Mouse (Mus musculus) liver, postnatal 0 days (tissue): ENCODE measurements around the gene Zswim7. TPM values are rescaled to one million over a fixed set of nuclear protein-coding genes. Genes with fewer than 3 reads are reported as not detected.
"Not testable (repeated sequence)": the region's sequence is repeated elsewhere in the genome, so short reads cannot be mapped to it uniquely, and the experiment has no call there.

Experiments
- ATAC-seq: fragments of 200-750 bp; cut with Nextera tagmentation; 2 replicates; pipeline ENCODE4 v1.8.0; 2017; ENCODE audit warnings: mild to moderate bottlenecking, moderate library complexity
- DNase-seq: peaks from one replicate; pipeline ENCODE4 v3.0.0-alpha.2; 2016
- H3K27ac ChIP-seq: fragments of 300-500 bp; sonication (generic); 2 replicates; pipeline ENCODE4 v1.5.1; 2014; ENCODE audit warnings: antibody characterized with exemption, moderate library complexity, mild to moderate bottlenecking, low read depth
- H3K27me3 ChIP-seq: fragments of 300-500 bp; sonication (generic); 2 replicates; pipeline ENCODE4 v1.6.1; 2014; ENCODE audit warnings: low read length, control low read depth, mixed read lengths; ENCODE audit not compliant: insufficient read depth
- H3K36me3 ChIP-seq: fragments of 300-500 bp; sonication (generic); replicated peaks from 2 replicates; pipeline ENCODE4 v1.6.1; 2014; ENCODE audit warnings: mild to moderate bottlenecking, control low read depth, low read length, moderate library complexity, mixed read lengths; ENCODE audit not compliant: insufficient read depth
- H3K4me1 ChIP-seq: fragments of 300-500 bp; sonication (generic); 2 replicates; pipeline ENCODE4 v1.6.1; 2014; ENCODE audit warnings: antibody characterized with exemption, mild to moderate bottlenecking, control low read depth; ENCODE audit not compliant: insufficient read depth
- H3K4me2 ChIP-seq: fragments of 300-500 bp; sonication (generic); 2 replicates; pipeline ENCODE4 v1.6.1; 2014; ENCODE audit warnings: low read depth, mild to moderate bottlenecking, low read length, moderate library complexity, mixed read lengths
- H3K4me3 ChIP-seq: fragments of 300-500 bp; sonication (generic); 2 replicates; pipeline ENCODE4 v1.5.1; 2014; ENCODE audit warnings: low read depth, low read length
- H3K9ac ChIP-seq: fragments of 300-500 bp; sonication (generic); replicated peaks from 2 replicates; pipeline ENCODE4 v1.6.1; 2014; ENCODE audit warnings: mild to moderate bottlenecking, moderate library complexity
- H3K9me3 ChIP-seq: fragments of 300-500 bp; sonication (generic); 2 replicates; pipeline ENCODE4 v1.6.1; 2016; ENCODE audit warnings: mild to moderate bottlenecking, control low read depth, low read length, mixed read lengths
- CTCF ChIP-seq: sonication (generic); IDR thresholded peaks from 2 replicates; pipeline ENCODE4 v1.5.1; 2016; ENCODE audit warnings: antibody characterized with exemption, low read depth
- EP300 ChIP-seq: IDR thresholded peaks from 2 replicates; pipeline ENCODE4 v1.6.1; 2016; ENCODE audit warnings: antibody characterized with exemption, low read depth, mild to moderate bottlenecking
- WGBS: fragments of 180-500 bp; shearing (Covaris S2); extraction: QIAGEN DNeasy Blood & Tissue Kit; methylation state at CpG from one replicate; pipeline ENCODE4 v1.1.7; 2014; ENCODE audit not compliant: insufficient replicate concordance; 5-methylcytosine and 5-hydroxymethylcytosine counted together
- polyA plus RNA-seq: library from polyadenylated mRNA; unstranded; fragments of >200 nt; fragmentation: Nextera tagmentation; extraction: Ambion mirVana; gene quantifications from 2 replicates; pipeline ENCODE4 v1.2.1, GENCODE M21; 2015

Zswim7 gene
- polyA plus RNA-seq, 1 experiment from 2014 or later = 16.4 TPM

DNA sequence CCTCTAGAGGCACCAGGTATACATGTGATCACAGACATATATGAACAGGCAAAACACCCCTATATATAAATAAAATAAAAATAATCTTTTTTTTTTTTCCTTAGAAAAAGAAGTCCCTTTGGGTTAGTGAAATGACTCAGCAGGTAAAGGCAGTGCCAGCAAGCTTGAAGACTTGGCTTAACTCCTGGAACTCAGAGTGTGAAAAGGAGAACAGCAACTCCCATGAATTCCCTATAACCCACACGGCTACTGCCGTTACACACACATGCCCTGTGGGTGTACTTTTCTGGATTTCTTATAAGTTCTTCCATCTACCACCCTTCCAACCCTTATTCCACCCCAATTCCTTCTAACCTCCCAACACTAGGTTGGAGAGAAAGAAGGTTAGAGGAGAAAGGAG lies 24.7 kb upstream of the Zswim7 start:
- no peaks in the 10 kb centered on the region for H3K4me1 ChIP-seq
- H3K27ac ChIP-seq = no peak overlapping the region
- no peak overlapping the region for H3K4me2 ChIP-seq
- peaks cover 14% of the 10 kb centered on the region; the same call in 1 of the 2 replicates for H3K36me3 ChIP-seq
- DNase-seq = no peak
- no peaks in the 10 kb centered on the region for H3K9me3 ChIP-seq
- H3K4me3 ChIP-seq = no peak overlapping the region
- H3K9ac ChIP-seq = no peak overlapping the region
- WGBS = 85% methylated on average over 2 of the region's 2 CpGs
- TF ChIP-seq CTCF = no peak
- TF ChIP-seq EP300 = no peak
- H3K27me3 ChIP-seq = no peaks in the 10 kb centered on the region
- ATAC-seq = no peak

- H3K4me2 ChIP-seq = no peak overlapping the region
- H3K27me3 ChIP-seq = no peaks in the 10 kb centered on the region
- no peak for TF ChIP-seq EP300
- no peak for TF ChIP-seq CTCF
- no peaks in the 10 kb centered on the region for H3K9me3 ChIP-seq
- no peak for ATAC-seq
- no peak overlapping the region for H3K4me3 ChIP-seq
- no peaks in the 10 kb centered on the region for H3K4me1 ChIP-seq
- no peak overlapping the region for H3K27ac ChIP-seq
- DNase-seq = no peak
- peaks cover 5% of the 10 kb centered on the region; the same call in 1 of the 2 replicates for H3K36me3 ChIP-seq
- WGBS = 85% methylated on average over 6 of the region's 6 CpGs
- H3K9ac ChIP-seq = no peak overlapping the region
Observed at GRCm38 (mm10) chr11:62298883-62299282, 17.7 kb upstream of the Zswim7 start.

DNA sequence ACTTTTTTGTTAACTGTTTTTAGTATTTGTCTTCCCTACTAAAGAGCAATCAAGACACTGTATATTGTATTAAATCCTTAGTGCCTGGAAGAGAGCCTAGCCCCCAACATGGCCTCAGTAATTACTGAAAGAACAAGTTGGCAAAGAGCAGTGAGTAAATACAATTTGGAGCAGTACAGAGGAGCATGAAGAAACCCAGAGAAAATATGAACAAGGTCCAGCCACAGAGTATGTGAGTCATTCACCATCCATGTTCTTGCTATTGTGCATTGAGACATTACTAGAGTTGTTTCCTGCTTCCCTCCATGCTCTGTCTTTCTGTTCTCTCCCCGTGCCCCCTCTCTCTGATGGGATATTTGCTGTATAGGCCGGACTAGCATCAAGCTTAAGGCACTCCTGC lies 12.9 kb upstream of the Zswim7 start:
- Histone ChIP-seq H3K27me3 (no peaks in the 10 kb centered on the region), H3K27ac (no peak overlapping the region), H3K4me2 (no peak overlapping the region), H3K9ac (no peak overlapping the region), H3K4me3 (no peak overlapping the region), H3K9me3 (no peaks in the 10 kb centered on the region), H3K4me1 (no peaks in the 10 kb centered on the region), H3K36me3 (peaks cover 9% of the 10 kb centered on the region; the same call in 1 of the 2 replicates)
- ATAC-seq (peak; percentile 50; the same call in 1 of the 2 replicates), DNase-seq (no peak)
- TF ChIP-seq CTCF = no peak
- no peak for TF ChIP-seq EP300
- 84% methylated on average over 2 of the region's 2 CpGs for WGBS

DNA sequence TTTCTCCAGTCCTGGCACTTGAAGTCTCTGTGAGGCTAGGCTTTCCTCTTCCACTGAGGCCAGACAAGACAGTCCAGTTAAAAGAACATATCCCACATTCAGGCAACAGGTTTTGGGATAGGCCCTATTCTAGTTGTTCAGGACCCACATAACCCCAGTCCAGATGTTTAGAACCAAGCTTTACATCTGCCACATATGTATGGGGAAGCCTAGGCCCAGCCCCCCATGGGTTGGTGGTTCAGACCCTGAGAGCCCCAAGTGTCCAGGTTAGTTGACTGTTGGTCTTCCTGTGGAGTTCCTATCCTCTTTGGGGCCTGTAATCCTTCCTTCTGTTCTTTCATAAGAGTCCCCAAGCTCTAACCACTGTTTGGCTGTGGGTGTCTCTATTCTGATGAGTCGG lies 6.5 kb upstream of the Zswim7 start:
- Histone ChIP-seq H3K36me3 (peaks cover 15% of the 10 kb centered on the region), H3K27me3 (no peaks in the 10 kb centered on the region), H3K27ac (no peak overlapping the region), H3K9ac (no peak overlapping the region), H3K4me3 (no peak overlapping the region), H3K4me1 (no peaks in the 10 kb centered on the region), H3K9me3 (no peaks in the 10 kb centered on the region), H3K4me2 (no peak overlapping the region)
- 96% methylated on average over 1 of the region's 1 CpGs for WGBS
- no peak for TF ChIP-seq EP300
- no peak for TF ChIP-seq CTCF
- ATAC-seq (no peak), DNase-seq (no peak)

DNA sequence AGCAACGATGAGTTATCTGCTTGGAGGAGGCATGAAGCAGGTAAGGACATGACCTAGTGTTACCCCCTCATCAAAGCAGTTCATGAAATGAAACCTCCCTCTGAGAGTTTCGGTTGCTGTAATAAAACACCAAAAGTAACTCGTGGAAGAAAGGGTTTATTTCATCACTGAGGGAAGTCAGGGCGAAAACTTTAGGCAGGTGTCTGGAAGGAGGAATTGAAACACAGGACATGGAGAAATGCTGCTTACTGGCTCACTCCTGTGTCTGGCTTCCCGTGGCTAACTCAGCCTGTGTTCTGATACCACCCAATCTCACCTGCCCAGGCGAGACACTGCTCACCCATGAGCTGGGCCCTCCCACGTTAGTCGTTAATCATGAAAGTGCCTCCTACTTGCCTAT lies 3.8 kb upstream of the Zswim7 start:
- 79% methylated on average over 8 of the region's 8 CpGs for WGBS
- TF ChIP-seq CTCF = no peak
- no peak for TF ChIP-seq EP300
- ATAC-seq = no peak

DNA sequence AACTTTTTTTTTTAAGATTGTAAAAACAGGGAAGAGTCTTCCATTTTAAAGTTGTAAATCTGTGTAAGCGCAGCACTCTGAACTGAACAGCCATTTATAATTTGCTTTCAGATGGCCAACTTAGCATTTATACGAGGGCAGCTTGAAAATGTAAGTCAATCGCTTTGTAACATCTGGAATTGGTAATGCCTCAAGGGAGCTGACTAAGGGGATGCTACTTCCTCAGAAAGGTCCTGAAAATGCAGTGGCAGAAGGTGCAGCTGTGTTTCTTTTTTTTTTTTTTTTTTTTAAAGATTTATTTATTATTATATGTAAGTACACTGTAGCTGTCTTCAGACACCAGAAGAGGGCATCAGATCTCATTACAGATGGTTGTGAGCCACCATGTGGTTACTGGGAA lies 2.8 kb upstream of the Zswim7 start:
- peaks cover 11% of the 10 kb centered on the region for H3K36me3 ChIP-seq
- not testable (repeated sequence) for H3K4me1 ChIP-seq, H3K4me2 ChIP-seq, H3K27me3 ChIP-seq, DNase-seq, H3K9ac ChIP-seq, H3K9me3 ChIP-seq, ATAC-seq, H3K27ac ChIP-seq, H3K4me3 ChIP-seq
- WGBS = 90% methylated on average over 3 of the region's 3 CpGs

More for the DNA sequence above, 3.8 kb upstream of the Zswim7 start:
- Histone ChIP-seq H3K4me3 (no peak overlapping the region), H3K27ac (no peak overlapping the region), H3K4me1 (peaks cover 7% of the 10 kb centered on the region), H3K36me3 (peaks cover 11% of the 10 kb centered on the region), H3K4me2 (no peak overlapping the region), H3K27me3 (no peaks in the 10 kb centered on the region), H3K9ac (no peak overlapping the region), H3K9me3 (no peaks in the 10 kb centered on the region)
- no peak for DNase-seq

DNA sequence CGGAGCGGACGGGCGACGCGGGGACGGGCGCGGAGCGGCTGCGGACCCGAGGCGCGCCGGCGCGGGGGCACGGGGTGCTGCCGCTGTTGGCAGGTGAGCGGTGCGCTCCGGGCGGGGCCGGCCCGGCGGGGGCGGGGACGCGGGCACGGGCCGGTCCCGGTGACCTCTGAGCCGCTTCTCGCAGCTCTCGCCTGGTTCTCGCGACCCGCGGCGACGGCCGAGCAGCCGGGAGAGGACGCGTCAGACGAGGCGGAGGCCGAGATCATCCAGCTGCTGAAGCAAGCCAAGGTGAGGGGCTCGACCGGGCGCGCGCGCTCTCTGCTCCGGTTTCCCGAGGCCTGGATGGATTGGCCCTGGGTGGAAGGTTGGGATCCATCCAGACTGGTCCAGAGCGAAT lies 424 bp upstream of the Zswim7 start:
- H3K4me3 ChIP-seq = peak overlapping the region; percentile 73
- H3K4me1 ChIP-seq = peaks cover 7% of the 10 kb centered on the region
- peaks cover 11% of the 10 kb centered on the region for H3K36me3 ChIP-seq
- no peaks in the 10 kb centered on the region for H3K27me3 ChIP-seq
- H3K27ac ChIP-seq = peak overlapping the region; percentile 97
- no peak for DNase-seq
- H3K9me3 ChIP-seq = no peaks in the 10 kb centered on the region
- peak overlapping the region; percentile 93 for H3K4me2 ChIP-seq
- ATAC-seq = peak; percentile 87
- TF ChIP-seq EP300 (no peak), CTCF (no peak)
- WGBS = 2% methylated on average over 47 of the region's 57 CpGs
- H3K9ac ChIP-seq = peak overlapping the region; percentile 85
